Mouse (Mus musculus): ENCODE measurements around the gene Hectd1.

Gene Hectd1

GRCm38 (mm10) chr12:51829290-51830076 lies at the start of gene Hectd1:
Gene Hectd1 (minus strand): TSS chr12:51829536.
- DNase-seq (ENCODE audit: low spot score) = peak; percentile 85

GRCm38 (mm10) chr12:51871446-51872144 lies 42.3 kb upstream of the Hectd1 start:
- DNase-seq (ENCODE audit: low spot score) = no peak

GRCm38 (mm10) chr12:51869511-51869910 lies 40.2 kb upstream of the Hectd1 start:
- DNase-seq (ENCODE audit: low spot score) = no peak

GRCm38 (mm10) chr12:51867076-51867475 lies 37.7 kb upstream of the Hectd1 start:
- DNase-seq (ENCODE audit: low spot score) = no peak

- DNase-seq (ENCODE audit: low spot score) = no peak
Measured at GRCm38 (mm10) chr12:51866226-51866910, 37.0 kb upstream of the Hectd1 start.

GRCm38 (mm10) chr12:51865790-51866179 lies 36.4 kb upstream of the Hectd1 start:
- DNase-seq (ENCODE audit: low spot score) = peak; percentile 77

- DNase-seq (ENCODE audit: low spot score) = no peak
Measured at GRCm38 (mm10) chr12:51865061-51865789, 35.9 kb upstream of the Hectd1 start.

GRCm38 (mm10) chr12:51863116-51864002 lies 34.0 kb upstream of the Hectd1 start:
- DNase-seq (ENCODE audit: low spot score) = no peak

- DNase-seq (ENCODE audit: low spot score) = no peak
Measured at GRCm38 (mm10) chr12:51858134-51859028, 29.0 kb upstream of the Hectd1 start.

GRCm38 (mm10) chr12:51856768-51857295 lies 27.5 kb upstream of the Hectd1 start:
- DNase-seq (ENCODE audit: low spot score) = no peak

GRCm38 (mm10) chr12:51855872-51856271 lies 26.5 kb upstream of the Hectd1 start:
- DNase-seq (ENCODE audit: low spot score) = no peak

- no peak for DNase-seq (ENCODE audit: low spot score)
Measured at GRCm38 (mm10) chr12:51855453-51855852, 26.1 kb upstream of the Hectd1 start.

- no peak for DNase-seq (ENCODE audit: low spot score)
Measured at GRCm38 (mm10) chr12:51851617-51852016, 22.3 kb upstream of the Hectd1 start.

GRCm38 (mm10) chr12:51851155-51851554 lies 21.8 kb upstream of the Hectd1 start:
- no peak for DNase-seq (ENCODE audit: low spot score)

GRCm38 (mm10) chr12:51850339-51850738 lies 21.0 kb upstream of the Hectd1 start:
- no peak for DNase-seq (ENCODE audit: low spot score)

- no peak for DNase-seq (ENCODE audit: low spot score)
Measured at GRCm38 (mm10) chr12:51849902-51850301, 20.6 kb upstream of the Hectd1 start.

- DNase-seq (ENCODE audit: low spot score) = no peak
Measured at GRCm38 (mm10) chr12:51847953-51848680, 18.8 kb upstream of the Hectd1 start.

- no peak for DNase-seq (ENCODE audit: low spot score)
Measured at GRCm38 (mm10) chr12:51845261-51845660, 15.9 kb upstream of the Hectd1 start.

GRCm38 (mm10) chr12:51844771-51845256 lies 15.5 kb upstream of the Hectd1 start:
- DNase-seq (ENCODE audit: low spot score) = peak; percentile 95
